Mouse (Mus musculus): ENCODE measurements around the gene Dner.
A peak's percentile ranks its signal among the peaks of the same experiment; 100 is the strongest.
"Not testable (repeated sequence)": the region's sequence is repeated elsewhere in the genome, so short reads cannot be mapped to it uniquely, and the experiment has no call there.

The Dner gene

DNA sequence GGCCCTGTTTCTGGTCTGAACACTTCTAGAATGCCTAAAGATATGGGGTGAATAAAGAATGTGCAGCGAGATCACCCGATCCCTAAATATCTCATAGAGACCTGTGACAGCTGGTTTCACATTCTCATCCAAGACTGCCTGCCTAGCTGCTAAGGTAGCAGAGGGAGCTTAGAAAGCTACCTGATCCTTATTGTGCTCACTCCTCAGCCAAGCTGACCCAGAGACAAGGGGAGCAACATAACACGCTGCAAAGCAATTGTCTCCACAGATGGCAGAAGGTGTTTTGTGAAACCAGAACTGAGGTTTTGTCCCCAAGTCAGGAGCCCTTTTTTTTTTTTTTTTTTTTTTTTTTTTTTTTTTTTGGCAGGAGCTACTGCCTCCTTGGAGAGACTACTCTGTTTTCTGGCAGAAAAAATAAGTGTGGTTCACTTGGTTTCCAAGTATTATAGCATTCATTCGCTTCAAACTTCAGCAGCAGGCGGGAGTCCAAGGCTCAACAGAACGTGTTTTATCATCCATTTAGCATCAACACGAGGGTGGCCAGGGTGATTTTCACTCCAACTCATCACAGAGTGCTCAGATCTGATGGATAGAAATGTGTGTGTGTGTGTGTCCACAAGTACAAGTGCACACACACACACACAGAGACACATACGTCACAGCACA is 309.4 kb downstream of the Dner start:
- peak; percentile 47 for DNase-seq

DNA sequence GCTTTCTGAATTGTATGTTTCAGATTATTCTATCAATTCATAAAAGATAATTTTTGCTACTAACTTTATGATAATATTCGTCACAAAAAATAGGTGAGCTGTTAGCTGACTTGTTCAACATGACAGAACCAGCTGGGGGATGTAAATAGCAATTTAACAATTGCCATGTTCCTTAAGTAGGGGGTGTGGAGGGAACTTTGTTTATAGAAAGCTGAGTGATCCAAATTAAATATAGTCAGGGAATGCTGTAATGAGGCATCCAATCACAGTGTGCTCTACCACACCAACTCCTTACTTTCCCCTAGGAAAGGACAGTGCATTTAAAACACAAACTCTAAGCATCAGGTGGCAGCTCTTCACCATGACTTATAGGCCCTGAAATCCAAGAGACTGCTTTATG is 313.3 kb downstream of the Dner start:
- no peak for DNase-seq

DNA sequence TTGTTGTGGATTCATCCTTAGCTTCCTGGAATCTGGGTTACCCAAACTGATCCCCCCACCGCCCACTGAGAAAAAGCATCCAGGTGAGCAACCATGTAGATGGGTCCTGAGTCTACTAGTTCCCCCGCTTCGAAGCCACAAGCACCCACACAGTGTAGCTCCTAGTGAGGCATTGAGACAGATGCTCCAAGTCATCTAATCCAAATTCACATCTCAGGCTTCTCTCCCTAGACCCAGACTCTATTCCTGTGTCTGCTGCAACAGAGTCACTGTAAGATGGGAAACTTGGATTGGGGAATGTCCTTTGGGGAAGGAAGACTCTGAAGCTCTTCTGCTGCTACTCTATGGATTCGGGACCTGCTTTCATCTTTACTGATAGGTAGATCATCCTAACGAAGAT is 314.0 kb downstream of the Dner start:
- DNase-seq, result no peak

- DNase-seq, result no peak
Observed at GRCm38 (mm10) chr1:84380895-84381294, 315.1 kb downstream of the Dner start.

- DNase-seq, result no peak
Observed at GRCm38 (mm10) chr1:84367733-84368132, 328.3 kb downstream of the Dner start.

GRCm38 (mm10) chr1:84366553-84366952 is 329.5 kb downstream of the Dner start:
- no peak for DNase-seq

DNA sequence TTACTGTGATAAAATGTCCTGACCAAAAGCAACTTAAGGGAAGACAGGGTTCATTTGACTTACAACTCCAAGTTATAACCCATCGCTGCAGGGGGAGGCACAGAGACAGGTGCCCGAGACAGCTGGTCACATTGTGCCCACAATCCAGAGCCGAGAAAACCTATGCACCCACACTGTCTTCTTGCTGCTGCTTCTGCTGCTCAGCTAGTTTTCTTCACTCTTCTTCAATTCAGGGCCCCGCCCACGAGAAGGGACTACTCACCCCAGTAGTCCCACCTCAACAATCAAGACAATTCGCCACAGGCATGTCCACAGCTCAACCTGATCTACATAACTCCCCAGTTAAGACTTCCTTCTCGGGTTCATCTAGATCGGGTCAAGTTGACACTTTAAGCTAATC is 332.1 kb downstream of the Dner start, which contains the start of gene Pid1:
TSS of gene Pid1 (minus strand) at position 214 of the 400 bp plus-strand sequence.
- no peak for DNase-seq

GRCm38 (mm10) chr1:84362709-84363617 is 333.1 kb downstream of the Dner start:
- no peak for DNase-seq

DNA sequence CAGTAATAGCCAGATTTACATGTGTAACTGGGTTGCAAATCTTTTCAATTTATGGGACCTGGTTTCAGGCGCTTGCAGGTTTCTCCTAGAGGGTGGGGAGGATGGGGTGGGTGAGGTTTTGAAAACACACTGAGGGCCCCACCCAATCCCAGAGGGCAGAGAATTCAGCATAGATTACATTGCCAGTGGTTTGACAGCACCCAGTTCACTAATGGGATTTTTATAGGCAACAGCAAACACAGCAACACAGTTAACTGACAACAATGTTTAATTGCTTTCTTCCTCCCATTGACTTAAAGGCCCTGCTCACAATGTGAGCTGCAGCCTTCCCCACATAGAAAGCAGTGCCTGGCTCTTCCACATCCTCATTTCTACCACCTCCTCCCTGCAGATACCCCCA is 333.8 kb downstream of the Dner start:
- DNase-seq, result no peak

DNA sequence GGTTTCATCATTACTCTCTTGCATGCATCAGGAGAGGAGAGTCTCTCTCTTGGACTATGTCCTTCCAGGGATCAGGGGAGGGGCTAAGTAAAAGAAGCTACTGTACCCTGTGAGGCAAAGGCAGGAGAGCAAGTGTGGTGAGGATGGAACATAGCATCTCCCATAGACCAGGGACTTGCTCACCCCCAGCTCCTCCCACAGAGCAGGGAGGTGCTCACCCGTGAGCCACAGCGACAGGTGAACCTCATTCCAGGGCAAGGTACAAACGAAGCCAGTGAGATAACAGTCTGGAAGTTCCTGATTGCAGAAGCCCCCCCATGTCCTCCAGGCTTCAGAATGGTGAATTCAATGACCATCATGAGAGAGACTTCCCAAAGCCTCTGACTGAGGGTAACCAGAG is 334.6 kb downstream of the Dner start:
- DNase-seq, result no peak

DNA sequence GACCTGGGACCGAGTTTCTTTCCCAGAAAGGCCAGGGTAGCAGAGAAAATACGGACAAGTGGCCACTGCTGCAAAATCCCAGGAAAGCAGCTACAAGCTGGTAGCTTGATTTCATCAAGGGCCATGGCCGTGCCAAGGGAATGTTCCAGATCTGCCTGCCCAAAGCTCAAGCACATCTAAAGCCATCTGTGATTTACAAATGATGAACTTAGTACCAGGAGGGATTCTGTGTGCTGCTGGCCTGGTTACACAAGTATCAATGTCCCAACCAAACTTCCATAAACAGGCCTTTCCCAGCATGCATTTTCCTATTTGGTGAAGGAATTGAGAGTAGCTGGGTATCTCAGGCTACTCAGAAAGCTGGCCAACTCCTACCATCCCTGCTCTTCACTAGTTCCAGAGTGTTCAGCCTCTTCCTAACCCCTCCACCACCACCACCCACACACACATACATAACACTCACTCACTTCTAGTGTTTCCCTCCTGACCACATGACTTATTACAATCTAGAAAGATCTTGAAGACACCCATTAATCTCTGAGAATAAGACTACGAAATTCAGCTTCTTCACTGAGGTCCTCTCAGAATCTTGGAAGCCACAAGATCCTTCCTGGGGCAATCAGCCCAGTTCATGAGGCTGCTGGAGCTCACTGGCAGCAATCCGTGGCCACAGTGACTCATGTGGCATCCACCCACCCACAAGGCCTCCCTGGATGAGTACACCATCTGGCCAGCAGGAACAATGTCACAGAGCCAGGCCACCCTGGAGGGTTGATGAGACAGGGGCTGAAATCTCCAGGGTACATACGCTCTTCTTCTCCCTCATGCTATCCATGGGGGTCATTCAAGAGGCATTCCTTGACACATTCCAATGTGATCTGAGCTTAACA is 336.2 kb downstream of the Dner start:
- no peak for DNase-seq

DNA sequence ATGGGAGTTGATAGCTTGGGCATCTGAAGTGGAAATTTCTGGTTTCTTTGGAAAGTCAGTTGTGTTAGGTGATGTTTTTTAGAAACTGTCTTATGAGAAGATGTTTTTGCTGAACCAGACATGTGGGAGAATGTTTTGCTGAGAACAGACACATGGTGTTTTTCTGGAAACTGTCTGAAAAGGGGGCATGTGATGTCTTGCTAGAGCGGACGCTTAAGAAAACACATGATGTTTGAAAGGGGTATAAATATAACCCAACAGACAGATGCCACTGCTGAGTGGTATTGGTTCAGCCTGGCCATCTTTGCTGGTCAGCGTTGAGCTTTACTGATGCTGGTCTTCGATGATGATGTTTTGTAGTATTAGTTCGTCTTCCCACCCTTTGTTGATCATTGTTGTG is 338.8 kb downstream of the Dner start:
- no peak for DNase-seq

- no peak for DNase-seq
Observed at GRCm38 (mm10) chr1:84350262-84350661, 345.8 kb downstream of the Dner start.

GRCm38 (mm10) chr1:84347796-84348476 is 348.1 kb downstream of the Dner start:
- DNase-seq, result no peak

- DNase-seq, result not testable (repeated sequence)
Observed at GRCm38 (mm10) chr1:84332797-84333196, 363.2 kb downstream of the Dner start.

DNA sequence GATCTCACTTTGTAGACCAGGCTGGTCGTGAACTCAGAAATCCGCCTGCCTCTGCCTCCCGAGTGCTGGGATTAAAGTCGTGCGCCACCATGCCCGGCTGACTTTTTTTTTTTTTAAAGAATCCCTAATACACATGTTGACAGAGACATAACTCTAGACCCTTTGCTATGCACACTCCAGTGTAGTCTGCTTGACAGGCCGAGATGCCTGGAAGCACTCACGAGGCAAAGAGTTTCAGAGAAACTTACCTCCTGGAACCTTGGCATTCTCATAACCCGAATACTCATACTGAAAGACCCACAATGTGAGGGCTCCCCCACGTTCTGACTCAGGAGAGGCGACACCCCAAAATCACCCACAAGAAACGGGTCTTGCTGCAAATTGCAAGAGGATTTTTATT is 364.2 kb downstream of the Dner start:
- DNase-seq, result not testable (repeated sequence)

DNA sequence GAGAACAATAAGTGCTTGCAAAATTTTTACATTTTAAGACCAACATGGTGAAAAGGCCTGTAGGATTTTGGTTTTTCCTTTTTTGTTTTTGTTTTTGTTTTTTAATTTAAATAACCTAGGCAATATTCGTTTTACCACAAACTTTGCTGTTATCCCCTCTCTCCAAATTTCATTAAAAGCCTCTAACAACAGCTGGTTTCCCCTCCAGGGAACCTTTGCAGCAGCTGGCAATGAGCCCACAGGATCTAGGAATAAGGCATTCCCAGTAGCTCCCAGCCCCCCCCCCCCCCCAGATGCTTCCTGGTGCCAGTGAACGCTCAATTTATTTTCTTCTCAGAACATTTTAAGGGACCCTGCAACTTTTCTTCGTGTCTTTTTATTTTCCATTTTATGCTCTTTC is 370.7 kb downstream of the Dner start:
- no peak for DNase-seq

DNA sequence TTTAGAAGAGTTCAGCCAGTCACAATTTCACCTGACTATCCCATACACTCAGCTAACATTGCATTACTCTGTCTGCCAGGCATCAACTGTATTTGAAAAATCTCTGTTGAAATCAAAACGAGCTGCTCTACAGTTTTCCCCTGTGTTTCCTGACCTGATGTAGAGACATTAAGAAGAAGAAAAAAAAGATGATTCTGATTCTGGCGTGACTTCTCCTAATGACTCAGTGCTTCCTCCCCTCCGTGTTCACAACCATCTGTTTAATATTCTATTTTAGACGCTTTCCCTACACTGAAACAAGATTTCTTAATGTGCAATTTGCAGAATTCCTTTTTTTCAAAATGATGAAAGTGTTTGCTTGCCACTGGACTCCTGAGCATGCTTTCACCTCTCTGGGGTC is 374.7 kb downstream of the Dner start:
- no peak for DNase-seq
